Mouse (Mus musculus) erythroblast, embryonic 14.5 days (primary cell): ENCODE results near the gene Ndrg4. TPM values are rescaled to one million over a fixed set of nuclear protein-coding genes. Genes with fewer than 3 reads are reported as not detected.

Source experiments
- H3K27me3 ChIP-seq: 2 replicates; pipeline ENCODE4 v1.6.1; 2012; ENCODE audit warnings: inconsistent platforms; ENCODE audit not compliant: control insufficient read depth
- H3K36me3 ChIP-seq: 2 replicates; pipeline ENCODE4 v1.6.1; 2012; ENCODE audit warnings: mild to moderate bottlenecking, inconsistent platforms; ENCODE audit not compliant: control insufficient read depth
- H3K4me1 ChIP-seq: 2 replicates; pipeline ENCODE4 v1.6.1; 2012; ENCODE audit warnings: inconsistent platforms; ENCODE audit not compliant: control insufficient read depth
- H3K4me3 ChIP-seq: replicated peaks from 2 replicates; pipeline ENCODE3; 2012; ENCODE audit warnings: moderate library complexity, mild to moderate bottlenecking, inconsistent platforms
- H3K9me3 ChIP-seq: 2 replicates; pipeline ENCODE4 v1.6.1; 2012; ENCODE audit warnings: low read length, inconsistent platforms, mixed read lengths; ENCODE audit not compliant: control insufficient read depth
- GATA1 ChIP-seq: IDR thresholded peaks from 2 replicates; pipeline ENCODE4 v1.6.1; 2012; ENCODE audit warnings: low read length, inconsistent platforms, mixed read lengths
- TAL1 ChIP-seq: IDR thresholded peaks from 3 replicates; pipeline ENCODE4 v1.6.1; 2012; ENCODE audit warnings: low read length, inconsistent platforms, mixed read lengths
- polyA plus RNA-seq: library from polyadenylated mRNA; stranded (reverse); fragments of >175 nt; gene quantifications from 2 replicates; pipeline ENCODE4 v1.2.3, GENCODE M21; 2012

Gene Ndrg4
- polyA plus RNA-seq, 1 experiment, result 0.03 TPM

DNA sequence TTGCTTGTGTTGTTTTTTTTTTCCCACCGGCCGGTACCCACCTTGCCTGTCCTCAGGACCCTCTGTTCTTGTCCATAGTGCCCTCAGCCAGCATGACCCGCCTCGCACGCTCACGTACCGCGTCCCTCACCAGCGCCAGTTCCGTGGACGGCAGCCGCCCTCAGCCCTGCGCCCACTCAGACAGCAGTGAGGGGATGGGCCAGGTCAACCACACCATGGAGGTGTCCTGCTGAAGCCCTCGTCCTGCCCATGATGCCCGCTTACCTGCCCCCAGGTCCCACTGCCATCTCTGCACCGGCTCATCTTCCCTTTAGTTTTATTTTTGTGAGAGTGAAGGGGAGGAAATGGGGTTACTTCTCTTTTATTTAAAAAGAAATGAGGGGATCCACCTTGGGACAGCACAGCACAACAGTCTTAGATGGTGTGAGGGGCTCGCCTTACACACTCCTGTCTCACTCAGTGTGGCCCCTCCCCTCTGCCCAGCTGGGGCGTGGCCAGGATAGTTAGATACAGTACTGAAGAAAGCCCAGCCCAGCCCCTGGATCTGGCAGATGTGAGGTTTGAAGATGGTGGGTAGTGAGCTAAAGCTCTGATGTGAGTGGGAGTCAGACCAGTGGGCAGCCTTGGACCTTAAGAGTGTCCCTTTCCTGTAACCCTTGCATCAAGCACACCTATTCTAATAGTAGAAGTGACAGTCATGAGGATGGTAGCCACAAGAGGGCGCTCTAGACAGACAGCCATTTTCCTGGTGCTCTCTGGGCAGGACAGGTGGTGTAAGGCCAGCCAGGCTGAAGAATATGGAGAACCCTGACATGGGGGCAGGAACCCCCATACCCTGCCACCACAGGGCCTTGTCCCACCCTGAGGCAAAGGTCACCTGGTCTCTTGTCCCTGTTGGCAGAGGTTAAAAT, 36.6 kb downstream of the Ndrg4 start:
- H3K4me1 ChIP-seq, result peaks cover 62% of the 10 kb centered on the region
- TF ChIP-seq TAL1 (no peak), GATA1 (no peak)
- no peaks in the 10 kb centered on the region for H3K27me3 ChIP-seq
- H3K4me3 ChIP-seq, result no peak overlapping the region
- peaks cover 19% of the 10 kb centered on the region for H3K36me3 ChIP-seq
- H3K9me3 ChIP-seq, result no peaks in the 10 kb centered on the region

DNA sequence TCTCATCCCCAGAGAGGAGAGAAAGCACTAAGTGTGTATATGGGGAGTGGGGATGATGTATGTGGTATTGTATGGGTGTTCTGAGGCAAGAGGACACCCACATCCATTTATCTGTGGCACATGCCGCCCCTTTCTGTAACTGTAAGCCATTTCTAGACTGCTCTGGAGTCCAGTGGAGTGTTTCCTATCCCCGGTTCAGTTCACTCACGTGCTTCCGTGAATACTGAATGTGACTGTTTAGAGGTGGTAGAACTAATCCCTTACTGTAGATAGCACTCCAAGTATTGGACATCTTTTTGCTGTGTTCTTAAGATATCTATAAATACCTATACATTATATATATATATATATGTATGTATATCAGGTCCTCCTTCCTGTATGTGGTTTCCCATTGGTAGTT, 37.6 kb downstream of the Ndrg4 start:
- Histone ChIP-seq H3K27me3 (no peaks in the 10 kb centered on the region), H3K4me1 (peaks cover 62% of the 10 kb centered on the region), H3K36me3 (peaks cover 29% of the 10 kb centered on the region), H3K9me3 (no peaks in the 10 kb centered on the region), H3K4me3 (no peak overlapping the region)
- TF ChIP-seq GATA1 (no peak), TAL1 (no peak)

- Histone ChIP-seq H3K4me1 (peaks cover 62% of the 10 kb centered on the region), H3K36me3 (peaks cover 34% of the 10 kb centered on the region)
- no peak for TF ChIP-seq TAL1
- TF ChIP-seq GATA1, result no peak
Measured at GRCm38 (mm10) chr8:95714837-95715413, 38.1 kb downstream of the Ndrg4 start.

DNA sequence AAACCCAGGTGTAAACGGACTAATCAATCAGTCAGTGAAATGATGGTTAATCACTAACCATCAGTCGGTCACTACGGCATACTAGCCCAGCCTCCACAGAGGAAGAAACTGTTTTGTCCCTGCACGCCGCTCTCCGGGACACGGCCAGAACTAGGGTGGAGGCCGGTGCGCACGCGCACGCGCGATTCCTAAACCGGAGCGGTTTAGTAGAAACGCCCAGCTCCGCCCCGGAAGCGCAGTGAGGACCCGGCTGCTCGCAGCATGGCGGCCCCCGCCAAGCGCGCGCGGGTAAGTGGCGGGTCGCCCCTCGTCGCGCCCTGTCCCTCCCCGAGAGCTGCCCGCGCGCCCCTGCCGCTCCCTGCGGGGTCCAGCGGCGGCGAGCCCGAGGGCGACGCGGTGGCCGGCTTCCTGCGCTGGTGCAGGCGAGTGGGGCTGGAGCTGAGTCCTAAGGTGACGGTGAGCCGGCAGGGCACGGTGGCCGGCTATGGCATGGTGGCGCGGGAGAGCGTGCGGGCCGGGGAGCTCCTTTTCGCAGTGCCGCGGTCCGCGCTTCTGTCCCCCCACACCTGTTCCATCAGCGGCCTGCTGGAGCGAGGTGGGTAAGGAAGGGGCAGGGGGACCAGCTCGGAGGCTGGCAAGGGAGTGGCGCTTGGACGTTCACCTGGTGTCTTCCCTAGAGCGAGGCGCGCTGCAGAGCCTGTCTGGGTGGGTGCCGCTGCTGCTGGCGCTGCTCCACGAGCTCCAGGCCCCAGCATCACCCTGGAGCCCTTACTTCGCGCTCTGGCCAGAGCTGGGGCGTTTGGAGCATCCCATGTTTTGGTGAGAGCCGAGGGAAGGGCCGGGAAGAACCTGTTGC, 39.1 kb downstream of the Ndrg4 start, which contains the start of gene Setd6:
Setd6 (plus strand) TSS at position 206 of the 856 bp plus-strand sequence.
- H3K4me3 ChIP-seq, result peak within 1 kb of the TSS; percentile 89
- TF ChIP-seq GATA1 (no peak), TAL1 (no peak)
- peaks cover 62% of the 10 kb centered on the region for H3K4me1 ChIP-seq
- no peaks in the 10 kb centered on the region for H3K9me3 ChIP-seq
- H3K27me3 ChIP-seq, result no peaks in the 10 kb centered on the region
- H3K36me3 ChIP-seq, result peaks cover 44% of the 10 kb centered on the region

More at GRCm38 (mm10) chr8:95714837-95715413, 38.1 kb downstream of the Ndrg4 start:
- Histone ChIP-seq H3K27me3 (no peaks in the 10 kb centered on the region), H3K4me3 (peak overlapping the region; percentile 89), H3K9me3 (no peaks in the 10 kb centered on the region)

GRCm38 (mm10) chr8:95716546-95717335, 40.0 kb downstream of the Ndrg4 start:
- Histone ChIP-seq H3K4me1 (peaks cover 62% of the 10 kb centered on the region), H3K9me3 (no peaks in the 10 kb centered on the region), H3K36me3 (peaks cover 53% of the 10 kb centered on the region), H3K4me3 (peak overlapping the region; percentile 89), H3K27me3 (no peaks in the 10 kb centered on the region)
- TF ChIP-seq TAL1, result no peak

DNA sequence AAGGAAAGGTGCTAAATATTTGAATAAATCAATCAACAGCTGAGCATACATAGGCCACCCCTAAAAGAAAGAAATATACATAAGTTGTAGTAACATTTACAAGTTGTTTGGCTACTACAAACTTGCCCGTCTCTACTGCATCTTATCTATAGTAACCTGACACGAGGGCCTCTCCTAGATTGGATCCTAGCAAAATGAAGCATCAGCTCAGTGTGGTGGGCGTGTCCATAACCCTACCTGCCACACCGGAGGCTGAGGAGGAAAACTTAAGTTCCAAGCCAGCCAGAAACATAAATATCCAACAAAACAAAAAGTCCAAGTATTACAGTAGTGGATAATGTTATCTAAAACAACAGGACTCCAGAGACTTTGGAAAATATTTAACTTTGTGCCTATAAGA, 50.8 kb downstream of the Ndrg4 start:
- peaks cover 10% of the 10 kb centered on the region for H3K4me1 ChIP-seq
- H3K27me3 ChIP-seq, result no peaks in the 10 kb centered on the region
- no peaks in the 10 kb centered on the region for H3K9me3 ChIP-seq
- no peak for TF ChIP-seq GATA1
- no peak for TF ChIP-seq TAL1
- no peak overlapping the region for H3K4me3 ChIP-seq
- H3K36me3 ChIP-seq, result peaks cover 99% of the 10 kb centered on the region

DNA sequence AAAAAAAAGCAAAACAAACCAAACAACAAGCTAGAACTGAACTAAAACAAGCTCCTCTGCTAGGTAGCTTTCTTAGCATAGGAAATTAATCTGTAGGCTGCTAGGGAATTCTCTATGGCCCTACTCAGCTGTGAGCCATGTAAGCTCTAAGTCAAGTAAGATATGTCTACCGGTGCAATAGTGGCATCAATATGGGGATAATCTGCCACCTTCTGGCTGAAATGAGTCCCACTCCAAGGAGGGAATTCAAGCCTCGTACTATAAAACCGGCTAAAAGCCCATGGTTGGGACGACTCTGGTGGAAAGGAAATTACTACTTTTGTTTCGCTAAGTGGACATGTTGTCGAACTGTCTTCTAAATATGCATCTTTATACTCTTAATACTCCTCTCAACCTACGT, 61.8 kb downstream of the Ndrg4 start:
- Histone ChIP-seq H3K4me3 (no peak overlapping the region), H3K27me3 (no peaks in the 10 kb centered on the region), H3K4me1 (no peaks in the 10 kb centered on the region), H3K36me3 (peaks cover 99% of the 10 kb centered on the region), H3K9me3 (no peaks in the 10 kb centered on the region)
- no peak for TF ChIP-seq GATA1
- TF ChIP-seq TAL1, result no peak

DNA sequence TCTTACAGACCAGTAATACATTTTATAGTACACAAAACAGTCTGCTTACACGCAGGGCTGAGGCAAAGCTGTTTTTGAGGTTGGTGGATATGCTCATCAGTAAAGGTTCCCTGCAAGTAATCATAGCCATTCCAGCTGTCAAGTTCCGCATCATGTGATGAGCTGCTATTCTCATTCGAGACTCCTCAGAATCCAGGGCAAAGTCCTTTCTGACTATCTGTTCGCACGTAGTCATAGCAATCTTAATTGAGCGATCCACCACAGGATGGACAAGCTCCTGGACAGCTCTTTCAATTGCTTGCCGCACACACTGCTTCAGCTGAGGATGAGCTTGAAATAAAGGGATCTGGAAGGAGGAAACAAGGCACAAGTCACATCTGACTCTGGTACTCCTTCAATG, 65.0 kb downstream of the Ndrg4 start:
- Histone ChIP-seq H3K4me3 (no peak overlapping the region), H3K36me3 (peaks cover 99% of the 10 kb centered on the region), H3K4me1 (no peaks in the 10 kb centered on the region), H3K27me3 (no peaks in the 10 kb centered on the region), H3K9me3 (no peaks in the 10 kb centered on the region)
- TF ChIP-seq TAL1 (no peak), GATA1 (no peak)
